Mouse (Mus musculus) MEL (cell line): Measurements from ENCODE around the gene Med23. TPM values are rescaled to one million over a fixed set of nuclear protein-coding genes. Genes with fewer than 3 reads are reported as not detected.

Experiments
- DNase-seq: peaks from one replicate; pipeline ENCODE4 v3.0.0; 2011; ENCODE audit warnings: low read depth, low spot score
- H3K27ac ChIP-seq: 2 replicates; pipeline ENCODE4 v1.5.1; 2012; ENCODE audit warnings: low read depth, mild to moderate bottlenecking, control low read depth, low read length, moderate library complexity; ENCODE audit not compliant: control insufficient read depth
- H3K27me3 ChIP-seq, 2 experiments: fragments of 150-350 bp in 1 of 2; sonication (generic) in 1 of 2; 2 replicates each; pipeline ENCODE4 v1.6.1; 2012; ENCODE audit warnings: low read length in 2 of 2, mild to moderate bottlenecking in 2 of 2, improper control_type of control experiment in 1 of 2, moderate library complexity in 1 of 2; ENCODE audit not compliant: insufficient read depth in 2 of 2, control insufficient read depth in 1 of 2
- H3K36me3 ChIP-seq, 2 experiments: 2 replicates each; pipeline ENCODE4 v1.6.1; 2012 to 2014; ENCODE audit warnings: low read length in 2 of 2, improper control_type of control experiment in 1 of 2, inconsistent platforms in 1 of 2, mild to moderate bottlenecking in 1 of 2; ENCODE audit not compliant: insufficient read depth in 2 of 2, control insufficient read depth in 1 of 2
- H3K4me1 ChIP-seq, 2 experiments: fragments of 150-350 bp in 1 of 2; sonication (generic) in 1 of 2; 2 replicates each; pipeline ENCODE4 v1.6.1; 2012; ENCODE audit warnings: low read length in 2 of 2, improper control_type of control experiment in 1 of 2, mild to moderate bottlenecking in 1 of 2; ENCODE audit not compliant: insufficient read depth in 2 of 2, control insufficient read depth in 1 of 2
- H3K4me3 ChIP-seq, 2 experiments: fragments of 150-350 bp in 1 of 2; sonication (generic) in 1 of 2; 2 replicates each; pipeline ENCODE4 v1.5.1; 2012; ENCODE audit warnings: low read depth in 2 of 2, low read length in 2 of 2, mild to moderate bottlenecking in 2 of 2, moderate library complexity in 2 of 2, control low read depth in 1 of 2, improper control_type of control experiment in 1 of 2; ENCODE audit not compliant: control insufficient read depth in 1 of 2, insufficient read depth in 1 of 2
- H3K79me2 ChIP-seq: 2 replicates; pipeline ENCODE4 v1.6.1; 2012; ENCODE audit warnings: mild to moderate bottlenecking, low read length, moderate library complexity; ENCODE audit not compliant: control insufficient read depth, poor library complexity, insufficient read depth
- H3K9ac ChIP-seq: 2 replicates; pipeline ENCODE4 v1.6.1; 2012; ENCODE audit warnings: low read depth, mild to moderate bottlenecking, control low read depth, low read length, moderate library complexity; ENCODE audit not compliant: control insufficient read depth, poor library complexity, severe bottlenecking
- H3K9me3 ChIP-seq: fragments of 150-350 bp; sonication (generic); replicated peaks from 2 replicates; pipeline ENCODE4 v1.6.1; 2012; ENCODE audit warnings: mild to moderate bottlenecking, low read length, improper control_type of control experiment, moderate library complexity; ENCODE audit not compliant: insufficient read depth
- BHLHE40 ChIP-seq: IDR thresholded peaks from 2 replicates; pipeline ENCODE4 v1.6.1; 2012; ENCODE audit warnings: low read depth, mild to moderate bottlenecking, inconsistent platforms, low read length, improper control_type of control experiment, borderline replicate concordance
- ELF1 ChIP-seq: IDR thresholded peaks from 2 replicates; pipeline ENCODE4 v1.6.1; 2014; ENCODE audit warnings: low read depth, mild to moderate bottlenecking, inconsistent platforms, low read length, improper control_type of control experiment, moderate library complexity
- EP300 ChIP-seq, 2 experiments: IDR thresholded peaks; 2 replicates each; pipeline ENCODE4 v1.6.1; 2011; ENCODE audit warnings: improper control_type of control experiment in 2 of 2, low read length in 2 of 2, low read depth in 1 of 2, mild to moderate bottlenecking in 1 of 2
- ETS1 ChIP-seq: IDR thresholded peaks from 2 replicates; pipeline ENCODE4 v1.6.1; 2012; ENCODE audit warnings: low read depth, mild to moderate bottlenecking, inconsistent platforms, low read length, improper control_type of control experiment, moderate library complexity
- GABPA ChIP-seq: IDR thresholded peaks from 2 replicates; pipeline ENCODE4 v1.6.1; 2012; ENCODE audit warnings: low read depth, mild to moderate bottlenecking, inconsistent platforms, low read length, improper control_type of control experiment, moderate library complexity
- GATA1 ChIP-seq: IDR thresholded peaks from 2 replicates; pipeline ENCODE4 v1.6.1; 2011; ENCODE audit warnings: low read depth, low read length, improper control_type of control experiment
- JUND ChIP-seq: IDR thresholded peaks from 2 replicates; pipeline ENCODE4 v1.6.1; 2011; ENCODE audit warnings: low read depth, mild to moderate bottlenecking, improper control_type of control experiment, low read length
- MAFK ChIP-seq: IDR thresholded peaks from 2 replicates; pipeline ENCODE4 v1.6.1; 2011; ENCODE audit warnings: low read depth, mild to moderate bottlenecking, low read length, improper control_type of control experiment, borderline replicate concordance
- MAZ ChIP-seq: IDR thresholded peaks from 2 replicates; pipeline ENCODE4 v1.6.1; 2012; ENCODE audit warnings: low read depth, mild to moderate bottlenecking, inconsistent platforms, low read length, improper control_type of control experiment
- MYB ChIP-seq: IDR thresholded peaks from 2 replicates; pipeline ENCODE4 v1.6.1; 2011; ENCODE audit warnings: mild to moderate bottlenecking, low read depth, low read length, improper control_type of control experiment
- MYC ChIP-seq: IDR thresholded peaks from 2 replicates; pipeline ENCODE4 v1.6.1; 2011; ENCODE audit warnings: low read depth, mild to moderate bottlenecking, low read length, improper control_type of control experiment, moderate library complexity
- POLR2A ChIP-seq, 2 experiments: IDR thresholded peaks; 2 replicates each; pipeline ENCODE4 v1.6.1; 2011 to 2012; ENCODE audit warnings: low read length in 2 of 2, mild to moderate bottlenecking in 2 of 2, control low read depth in 1 of 2, improper control_type of control experiment in 1 of 2, low read depth in 1 of 2, moderate library complexity in 1 of 2; ENCODE audit not compliant: control insufficient read depth in 1 of 2, insufficient read depth in 1 of 2, poor library complexity in 1 of 2
- POLR2AphosphoS2 ChIP-seq: IDR thresholded peaks from 2 replicates; pipeline ENCODE4 v1.6.1; 2011; ENCODE audit warnings: low read length, improper control_type of control experiment
- RAD21 ChIP-seq: IDR thresholded peaks from 2 replicates; pipeline ENCODE4 v1.6.1; 2011; ENCODE audit warnings: mild to moderate bottlenecking, low read depth, low read length, improper control_type of control experiment
- RCOR1 ChIP-seq: IDR thresholded peaks from 2 replicates; pipeline ENCODE4 v1.6.1; 2012; ENCODE audit warnings: low read depth, mild to moderate bottlenecking, inconsistent platforms, low read length, improper control_type of control experiment
- SMC3 ChIP-seq: IDR thresholded peaks from 2 replicates; pipeline ENCODE4 v1.6.1; 2011; ENCODE audit warnings: low read depth, low read length, improper control_type of control experiment
- TBP ChIP-seq: IDR thresholded peaks from 2 replicates; pipeline ENCODE4 v1.8.0; 2011; ENCODE audit warnings: low read depth, low read length, improper control_type of control experiment
- UBTF ChIP-seq: IDR thresholded peaks from 2 replicates; pipeline ENCODE4 v1.6.1; 2012; ENCODE audit warnings: low read depth, mild to moderate bottlenecking, inconsistent platforms, low read length, improper control_type of control experiment, moderate library complexity, borderline replicate concordance; ENCODE audit not compliant: insufficient read depth
- USF1 ChIP-seq: IDR thresholded peaks from 2 replicates; pipeline ENCODE4 v1.6.1; 2014; ENCODE audit warnings: low read depth, mild to moderate bottlenecking, inconsistent platforms, low read length, improper control_type of control experiment, moderate library complexity
- USF2 ChIP-seq, 2 experiments: IDR thresholded peaks; 2 replicates each; pipeline ENCODE4 v1.6.1; 2011 to 2012; ENCODE audit warnings: improper control_type of control experiment in 2 of 2, low read length in 2 of 2, borderline replicate concordance in 1 of 2, inconsistent platforms in 1 of 2, low read depth in 1 of 2, mild to moderate bottlenecking in 1 of 2; ENCODE audit not compliant: insufficient read depth in 1 of 2
- ZC3H11A ChIP-seq: IDR thresholded peaks from 2 replicates; pipeline ENCODE4 v1.6.1; 2012; ENCODE audit warnings: low read depth, mild to moderate bottlenecking, inconsistent platforms, low read length, improper control_type of control experiment
- ZKSCAN1 ChIP-seq: IDR thresholded peaks from 2 replicates; pipeline ENCODE4 v1.6.1; 2012; ENCODE audit warnings: low read depth, mild to moderate bottlenecking, inconsistent platforms, low read length, improper control_type of control experiment, moderate library complexity
- ZMIZ1 ChIP-seq: IDR thresholded peaks from 2 replicates; pipeline ENCODE4 v1.6.1; 2012; ENCODE audit warnings: low read depth, mild to moderate bottlenecking, inconsistent platforms, low read length, improper control_type of control experiment, moderate library complexity
- polyA plus RNA-seq, 2 experiments: library from polyadenylated mRNA; stranded (reverse) in 1 of 2; unstranded in 1 of 2; fragments of >175 nt in 1 of 2; fragments of >200 nt in 1 of 2; gene quantifications; 2 replicates each; pipeline versions ENCODE4 v1.2.1 to v1.2.4; 2012; ENCODE audit warnings: low replicate concordance in 2 of 2, low read depth in 1 of 2; ENCODE audit not compliant: insufficient read length in 2 of 2, insufficient read depth in 1 of 2, missing spikeins in 1 of 2
- total RNA-seq: library from RNA; depleted of rRNA; stranded (reverse); fragments of 300-350 nt; gene quantifications from 2 replicates; pipeline ENCODE4 v1.2.3, GENCODE M21; 2012

The Med23 gene
- total and polyA plus RNA-seq, 3 experiments, result 18.8 to 52.2 (median 23.7) TPM

DNA sequence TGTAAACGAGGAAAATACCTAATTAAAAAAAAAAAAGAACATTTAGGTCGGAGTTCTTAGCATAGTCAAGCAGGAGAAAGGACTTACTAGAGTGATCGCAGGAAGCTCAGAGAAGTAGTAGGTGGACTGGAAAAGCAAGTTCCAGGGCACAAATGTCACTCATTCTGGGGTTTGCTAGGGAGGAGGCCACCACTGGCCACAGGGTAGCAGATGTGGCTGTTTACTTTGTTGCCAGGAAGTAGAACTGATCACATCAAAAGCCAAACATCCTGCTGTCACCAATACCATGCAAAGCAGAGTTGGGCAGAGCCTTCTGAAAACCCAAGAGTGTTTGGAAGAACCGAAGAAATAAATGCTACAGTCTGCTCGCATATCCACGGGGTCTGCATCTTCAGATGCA, 84.1 kb downstream of the Med23 start:
- Histone ChIP-seq H3K4me3 (no peak overlapping the region), H3K36me3 (peaks cover 0 to 5% of the 10 kb centered on the region in 2 experiments; a peak in 2 of 4 replicates), H3K4me1 (peaks cover 5 to 18% of the 10 kb centered on the region in 2 experiments; a peak in 3 of 4 replicates), H3K27ac (no peak overlapping the region), H3K9ac (no peak overlapping the region), H3K79me2 (no peaks in the 10 kb centered on the region), H3K9me3 (no peaks in the 10 kb centered on the region), H3K27me3 (no peaks in the 10 kb centered on the region; a peak in 1 of 4 replicates)
- TF ChIP-seq BHLHE40 (no peak), JUND (no peak), GATA1 (no peak), SMC3 (no peak), RAD21 (no peak), POLR2A (IDR thresholded peaks at IDR 0.05; ENCODE audit: control insufficient read depth in 1 of 2, insufficient read depth in 1 of 2, low read depth in 1 of 2, low read length in 2 of 2, poor library complexity in 1 of 2) (no peak), ZMIZ1 (no peak), USF1 (no peak), ELF1 (no peak), ZKSCAN1 (no peak), GABPA (no peak), MAFK (no peak), TBP (no peak), EP300 (IDR thresholded peaks at IDR 0.05; ENCODE audit: low read depth in 1 of 2, low read length in 2 of 2) (no peak)
- DNase-seq, result no peak

DNA sequence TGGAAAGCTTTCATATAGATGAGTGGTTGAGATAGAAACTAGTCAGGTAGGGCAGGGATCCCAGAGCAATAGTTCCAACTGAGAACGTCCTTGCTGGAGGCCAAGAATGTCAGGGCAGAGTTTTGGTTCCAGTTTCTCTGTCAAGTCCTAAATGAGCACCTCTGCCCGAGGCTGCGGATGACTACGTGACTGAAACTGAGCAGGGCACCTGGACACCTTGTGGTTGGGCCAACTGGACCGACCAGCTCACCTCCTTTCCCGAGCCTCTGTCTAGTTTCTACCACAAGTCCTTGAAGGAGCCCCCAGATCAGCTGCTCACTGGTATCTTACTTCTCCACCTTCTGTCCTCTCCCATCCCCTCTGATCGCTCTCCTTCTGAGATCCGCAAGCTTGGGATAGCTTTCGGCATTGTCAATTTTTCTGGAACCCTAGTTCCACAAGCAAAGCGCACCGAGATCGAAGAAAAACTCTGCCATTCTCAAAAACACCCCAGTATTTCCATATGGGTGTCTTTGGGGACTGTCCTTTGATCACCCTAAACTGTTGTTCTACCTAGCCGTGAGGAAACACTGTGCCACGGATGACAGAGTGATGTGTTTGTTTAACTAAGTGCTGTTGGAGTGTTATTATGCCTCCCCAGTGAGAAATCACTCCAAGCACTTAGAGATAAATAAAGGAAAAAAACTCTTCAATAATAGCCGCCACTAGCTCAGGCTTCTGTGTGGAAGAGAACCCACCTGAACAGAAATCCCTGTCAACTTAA, 88.7 kb downstream of the Med23 start:
- Histone ChIP-seq H3K4me3 (no peak overlapping the region), H3K4me1 (no peaks in the 10 kb centered on the region), H3K27ac (no peak overlapping the region), H3K9me3 (no peaks in the 10 kb centered on the region), H3K27me3 (no peaks in the 10 kb centered on the region; a peak in 1 of 4 replicates), H3K79me2 (no peaks in the 10 kb centered on the region), H3K36me3 (no peaks in the 10 kb centered on the region), H3K9ac (no peak overlapping the region)
- TF ChIP-seq POLR2A (IDR thresholded peaks at IDR 0.05; ENCODE audit: control insufficient read depth in 1 of 2, insufficient read depth in 1 of 2, low read depth in 1 of 2, low read length in 2 of 2, poor library complexity in 1 of 2) (no peak), USF2 (IDR thresholded peaks at IDR 0.05; ENCODE audit: borderline replicate concordance in 1 of 2, insufficient read depth in 1 of 2, low read depth in 1 of 2, low read length in 2 of 2) (no peak), MYB (no peak), MAFK (no peak), ETS1 (no peak), UBTF (no peak), POLR2AphosphoS2 (no peak), ZC3H11A (no peak), MYC (no peak), TBP (no peak), MAZ (no peak), RCOR1 (no peak)
- no peak for DNase-seq
